Mouse (Mus musculus) embryonic facial prominence, embryonic 12.5 days (tissue): ENCODE data around the gene Syce2. TPM values are rescaled to one million over a fixed set of nuclear protein-coding genes. Genes with fewer than 3 reads are reported as not detected.

ENCODE experiments used
- ATAC-seq: fragments of 200-750 bp; cut with Nextera tagmentation; 2 replicates; pipeline ENCODE4 v1.8.0; 2017; ENCODE audit not compliant: insufficient number of reproducible peaks, insufficient read depth, low FRiP score, low TSS enrichment
- H3K27ac ChIP-seq: fragments of 300-500 bp; sonication (generic); 2 replicates; pipeline ENCODE4 v1.5.1; 2016; ENCODE audit warnings: mild to moderate bottlenecking
- H3K27me3 ChIP-seq: fragments of 300-500 bp; sonication (generic); 2 replicates; pipeline ENCODE4 v1.6.1; 2016; ENCODE audit warnings: mild to moderate bottlenecking, moderate library complexity
- H3K36me3 ChIP-seq: fragments of 300-500 bp; sonication (generic); 2 replicates; pipeline ENCODE4 v1.6.1; 2016; ENCODE audit warnings: mild to moderate bottlenecking
- H3K4me1 ChIP-seq: fragments of 300-500 bp; sonication (generic); 2 replicates; pipeline ENCODE4 v1.6.1; 2016
- H3K4me2 ChIP-seq: fragments of 300-500 bp; sonication (generic); replicated peaks from 2 replicates; pipeline ENCODE4 v1.6.1; 2016; ENCODE audit warnings: mild to moderate bottlenecking, moderate library complexity
- H3K4me3 ChIP-seq: fragments of 300-500 bp; sonication (generic); 2 replicates; pipeline ENCODE4 v1.5.1; 2016; ENCODE audit warnings: mild to moderate bottlenecking
- H3K9ac ChIP-seq: fragments of 300-500 bp; sonication (generic); 2 replicates; pipeline ENCODE4 v1.6.1; 2016; ENCODE audit warnings: mild to moderate bottlenecking, moderate library complexity
- H3K9me3 ChIP-seq: fragments of 300-500 bp; sonication (generic); 2 replicates; pipeline ENCODE4 v1.6.1; 2016; ENCODE audit warnings: mild to moderate bottlenecking, moderate library complexity
- WGBS: fragments of 180-500 bp; shearing (Covaris S2); methylation state at CpG from one replicate; pipeline ENCODE4 v1.1.7; 2016; 5-methylcytosine and 5-hydroxymethylcytosine counted together
- microRNA-seq: library from miRNA; unstranded; fragments of <30 nt; microRNA quantifications from one replicate; pipeline ENCODE4, GENCODE M21; 2017
- polyA plus RNA-seq: library from polyadenylated mRNA; unstranded; fragments of >200 nt; fragmentation: Nextera tagmentation; extraction: Ambion mirVana; gene quantifications from 2 replicates; pipeline ENCODE4 v1.2.1, GENCODE M21; 2016

Gene Syce2
- polyA plus RNA-seq, 1 experiment from 2014 or later = 84.1 TPM

DNA sequence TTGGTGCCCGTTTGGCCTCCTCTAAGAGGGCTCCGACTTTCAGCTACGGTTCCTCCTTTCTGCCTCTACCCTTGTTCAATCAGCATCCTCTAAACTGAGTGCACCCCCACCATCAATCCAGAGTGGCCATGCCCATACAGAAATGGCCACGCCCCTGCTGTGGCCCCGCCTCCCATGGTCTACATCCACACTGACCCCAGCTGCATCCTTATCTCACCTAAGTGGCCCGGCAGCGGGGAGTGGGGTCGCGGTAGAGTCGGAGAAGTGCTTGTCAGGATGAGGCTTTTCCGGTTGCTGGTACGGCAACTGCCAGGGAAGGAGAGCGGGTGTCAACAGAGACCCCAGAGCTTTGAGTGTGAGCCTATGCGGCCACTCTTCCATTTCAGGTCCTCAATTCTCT, 63.6 kb downstream of the Syce2 start:
- no peak overlapping the region for H3K9ac ChIP-seq
- H3K36me3 ChIP-seq = no peaks in the 10 kb centered on the region
- peak overlapping the region; percentile 74; the same call in 1 of the 2 replicates for H3K4me2 ChIP-seq
- peaks cover 75% of the 10 kb centered on the region for H3K27me3 ChIP-seq
- H3K27ac ChIP-seq = no peak overlapping the region
- peaks cover 16% of the 10 kb centered on the region for H3K4me1 ChIP-seq
- no peaks in the 10 kb centered on the region for H3K9me3 ChIP-seq
- no peak for ATAC-seq
- H3K4me3 ChIP-seq = peak overlapping the region; percentile 20
- 3% methylated on average over 14 of the region's 14 CpGs for WGBS

- Histone ChIP-seq H3K36me3 (no peaks in the 10 kb centered on the region), H3K27me3 (peaks cover 76% of the 10 kb centered on the region), H3K9ac (peak overlapping the region; percentile 41; the same call in 1 of the 2 replicates), H3K9me3 (no peaks in the 10 kb centered on the region), H3K4me1 (peaks cover 16% of the 10 kb centered on the region), H3K4me2 (peak overlapping the region; percentile 74), H3K27ac (no peak overlapping the region), H3K4me3 (peak overlapping the region; percentile 44)
- WGBS = 24% methylated on average over 23 of the region's 23 CpGs
- no peak for ATAC-seq
Observed at GRCm38 (mm10) chr8:84936041-84936961, 64.4 kb downstream of the Syce2 start.

DNA sequence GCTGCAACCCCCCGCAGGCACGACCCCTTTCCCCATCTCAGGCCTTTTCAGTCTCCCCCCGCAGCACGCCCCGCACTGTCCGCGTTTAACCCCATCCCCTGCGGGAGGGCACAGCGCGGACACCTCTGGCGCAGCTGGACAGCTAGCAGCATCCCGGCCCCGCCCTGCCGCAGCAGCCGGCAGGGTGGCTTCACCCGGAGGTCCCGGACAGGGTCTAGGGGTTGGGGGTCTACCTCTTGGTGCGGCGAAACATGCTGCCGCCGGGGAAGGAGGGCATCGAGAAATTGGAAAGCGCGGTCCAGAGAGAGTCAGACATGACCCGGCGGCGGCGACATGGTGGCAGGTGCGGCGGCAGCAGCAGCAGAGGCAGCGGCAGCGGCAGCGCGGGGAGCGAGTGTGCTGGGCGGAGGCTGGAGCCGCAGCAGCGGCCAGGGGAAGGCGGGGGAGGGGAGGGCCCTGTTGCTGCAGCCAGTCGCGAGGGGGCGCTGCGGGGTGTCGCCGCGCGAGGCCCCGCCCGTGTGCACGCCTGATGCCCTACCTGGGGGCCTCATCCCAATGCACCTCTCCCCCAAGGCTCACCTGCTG, 65.1 kb downstream of the Syce2 start, which contains the start of gene Mast1:
Gene Mast1 (minus strand): TSS at position 398 of the 585 bp plus-strand sequence.
- no peaks in the 10 kb centered on the region for H3K36me3 ChIP-seq
- no peak for ATAC-seq
- H3K4me2 ChIP-seq = peak within 1 kb of the TSS; percentile 74
- H3K4me1 ChIP-seq = peaks cover 16% of the 10 kb centered on the region
- peaks cover 68% of the 10 kb centered on the region for H3K27me3 ChIP-seq
- no peak within 1 kb of the TSS for H3K27ac ChIP-seq
- no peaks in the 10 kb centered on the region for H3K9me3 ChIP-seq
- peak within 1 kb of the TSS; percentile 41 for H3K9ac ChIP-seq
- peak within 1 kb of the TSS; percentile 44 for H3K4me3 ChIP-seq
- under 1% methylated on average over 46 of the region's 50 CpGs for WGBS

Small RNAs within 50 kb of the gene (microRNA-seq; reads per million reads assigned to microRNA genes)
- gene Gm24197 (not detected), gene Mir7069 (3.6 reads per million, percentile 16 among the genes with 10 or more reads in this experiment)

Other genes with a start within 250 kb of the Syce2 start
- 94.5 and 97.0 TPM in 2 replicates for gene Ier2, start 209.3 kb upstream of the Syce2 start, polyA plus RNA-seq
- gene Trmt1, start 185.8 kb upstream of the Syce2 start, polyA plus RNA-seq = 71.2 and 73.6 TPM in 2 replicates
- gene Nacc1, start 184.2 kb upstream of the Syce2 start, polyA plus RNA-seq = 19.4 and 20.8 TPM in 2 replicates
- gene Lyl1, start 170.7 kb upstream of the Syce2 start, polyA plus RNA-seq = 4.9 and 5.0 TPM in 2 replicates
- 7.1 and 7.4 TPM in 2 replicates for gene G430095P16Rik, start 149.1 kb upstream of the Syce2 start, polyA plus RNA-seq
- 18.4 and 21.2 TPM in 2 replicates for gene Nfix, start 71.8 kb upstream of the Syce2 start, polyA plus RNA-seq
- 5.3 and 5.5 TPM in 2 replicates for gene Dand5, start 49.3 kb upstream of the Syce2 start, polyA plus RNA-seq
- gene Gadd45gip1, start 40.6 kb upstream of the Syce2 start, polyA plus RNA-seq = 46.7 and 46.8 TPM in 2 replicates
- gene Rad23a, start 31.4 kb upstream of the Syce2 start, polyA plus RNA-seq = 96.0 TPM in 2 replicates
- 919 and 944 TPM in 2 replicates for gene Calr, start 25.2 kb upstream of the Syce2 start, polyA plus RNA-seq
- gene Farsa, start 15.1 kb upstream of the Syce2 start, polyA plus RNA-seq = 106 and 108 TPM in 2 replicates
- gene Gcdh, start 21.8 kb downstream of the Syce2 start, polyA plus RNA-seq = 44.3 and 45.2 TPM in 2 replicates
- 4.7 and 5.4 TPM in 2 replicates for gene Klf1, start 29.8 kb downstream of the Syce2 start, polyA plus RNA-seq
- gene Dnase2a, start 36.4 kb downstream of the Syce2 start, polyA plus RNA-seq = 14.8 and 15.4 TPM in 2 replicates
- gene Mast1, start 65.2 kb downstream of the Syce2 start, polyA plus RNA-seq = 5.3 and 5.7 TPM in 2 replicates
- 0.50 and 0.52 TPM in 2 replicates for gene Rtbdn, start 74.9 kb downstream of the Syce2 start, polyA plus RNA-seq
- gene Gm49661, start 97.3 kb downstream of the Syce2 start, polyA plus RNA-seq = not detected in 2 replicates
- 1,038 and 1,130 TPM in 2 replicates for gene Prdx2, start 97.5 kb downstream of the Syce2 start, polyA plus RNA-seq
- gene Rnaseh2a, start 97.7 kb downstream of the Syce2 start, polyA plus RNA-seq = 104 and 115 TPM in 2 replicates
- 8.0 and 9.0 TPM in 2 replicates for gene Junb, start 106.6 kb downstream of the Syce2 start, polyA plus RNA-seq
- gene Hook2, start 118.5 kb downstream of the Syce2 start, polyA plus RNA-seq = 20.6 TPM in 2 replicates
- gene Best2, start 142.4 kb downstream of the Syce2 start, polyA plus RNA-seq = 0.08 TPM in 1 of 2 replicates, not detected in the other
- gene Asna1, start 153.2 kb downstream of the Syce2 start, polyA plus RNA-seq = 125 and 132 TPM in 2 replicates
- 160 and 176 TPM in 2 replicates for gene Trir, start 154.7 kb downstream of the Syce2 start, polyA plus RNA-seq
- gene Tnpo2, start 164.8 kb downstream of the Syce2 start, polyA plus RNA-seq = 31.7 and 33.3 TPM in 2 replicates
- 32.8 and 35.8 TPM in 2 replicates for gene Fbxw9, start 187.9 kb downstream of the Syce2 start, polyA plus RNA-seq
- 0.90 TPM in 1 of 2 replicates, not detected in the other for gene Gm5741, start 195.9 kb downstream of the Syce2 start, polyA plus RNA-seq
- 66.8 and 67.9 TPM in 2 replicates for gene Dhps, start 199.6 kb downstream of the Syce2 start, polyA plus RNA-seq
- 118 and 128 TPM in 2 replicates for gene Wdr83os, start 208.6 kb downstream of the Syce2 start, polyA plus RNA-seq
- gene Wdr83, start 209.2 kb downstream of the Syce2 start, polyA plus RNA-seq = 48.9 and 49.1 TPM in 2 replicates
- 25.9 and 27.6 TPM in 2 replicates for gene Man2b1, start 211.2 kb downstream of the Syce2 start, polyA plus RNA-seq